Mouse (Mus musculus) megakaryocyte, embryonic 14.5 days (primary cell): ENCODE results near the gene Eci1. TPM values are rescaled to one million over a fixed set of nuclear protein-coding genes. Genes with fewer than 3 reads are reported as not detected.
"Not testable (repeated sequence)": the region's sequence is repeated elsewhere in the genome, so short reads cannot be mapped to it uniquely, and the experiment has no call there.

Experiments
- H3K27me3 ChIP-seq: replicated peaks from 2 replicates; pipeline ENCODE3; 2012; ENCODE audit warnings: inconsistent platforms
- H3K36me3 ChIP-seq: replicated peaks from 2 replicates; pipeline ENCODE3; 2012; ENCODE audit warnings: low read length, inconsistent platforms, mixed read lengths
- H3K4me1 ChIP-seq: 2 replicates; pipeline ENCODE4 v1.6.1; 2012; ENCODE audit warnings: inconsistent platforms
- H3K4me3 ChIP-seq: replicated peaks from 2 replicates; pipeline ENCODE3; 2012; ENCODE audit warnings: moderate library complexity, mild to moderate bottlenecking, inconsistent platforms
- H3K9me3 ChIP-seq: 2 replicates; pipeline ENCODE4 v1.6.1; 2012; ENCODE audit warnings: inconsistent platforms
- FLI1 ChIP-seq: IDR thresholded peaks from 2 replicates; pipeline ENCODE4 v1.6.1; 2012; ENCODE audit warnings: low read length, inconsistent platforms, mixed read lengths
- GATA1 ChIP-seq: IDR thresholded peaks from 3 replicates; pipeline ENCODE4 v1.6.1; 2012; ENCODE audit warnings: mixed read lengths, low read length, inconsistent platforms, borderline replicate concordance
- polyA plus RNA-seq: library from polyadenylated mRNA; stranded (reverse); fragments of >175 nt; gene quantifications from 2 replicates; pipeline ENCODE4 v1.2.3, GENCODE M21; 2012; ENCODE audit warnings: low replicate concordance; ENCODE audit not compliant: insufficient read depth

Eci1 gene
- polyA plus RNA-seq, 1 experiment, result 67.7 TPM

GRCm38 (mm10) chr17:24453372-24453771 is 26.9 kb downstream of the Eci1 start:
- H3K27me3 ChIP-seq, result no peaks in the 10 kb centered on the region
- H3K9me3 ChIP-seq, result no peaks in the 10 kb centered on the region
- TF ChIP-seq GATA1 (no peak), FLI1 (no peak)
- no peak overlapping the region for H3K4me3 ChIP-seq
- peaks cover 37% of the 10 kb centered on the region for H3K36me3 ChIP-seq
- H3K4me1 ChIP-seq, result peaks cover 51% of the 10 kb centered on the region

- peaks cover 44% of the 10 kb centered on the region for H3K4me1 ChIP-seq
- H3K9me3 ChIP-seq, result no peaks in the 10 kb centered on the region
- peak overlapping the region; percentile 96 for H3K4me3 ChIP-seq
- no peaks in the 10 kb centered on the region for H3K27me3 ChIP-seq
- no peak for TF ChIP-seq FLI1
- no peak for TF ChIP-seq GATA1
- H3K36me3 ChIP-seq, result peaks cover 31% of the 10 kb centered on the region
These were observed 27.8 kb downstream of the Eci1 start for GRCm38 (mm10) chr17:24454218-24454755.

GRCm38 (mm10) chr17:24454756-24455522 is 28.5 kb downstream of the Eci1 start:
- Histone ChIP-seq H3K4me3 (peak overlapping the region; percentile 96), H3K27me3 (no peaks in the 10 kb centered on the region), H3K9me3 (no peaks in the 10 kb centered on the region), H3K4me1 (peaks cover 44% of the 10 kb centered on the region), H3K36me3 (peaks cover 24% of the 10 kb centered on the region)
- TF ChIP-seq FLI1 (no peak), GATA1 (no peak)

GRCm38 (mm10) chr17:24455523-24456206 is 29.2 kb downstream of the Eci1 start:
- Histone ChIP-seq H3K4me3 (peak overlapping the region; percentile 96), H3K36me3 (peaks cover 17% of the 10 kb centered on the region)
- not testable (repeated sequence) for H3K27me3 ChIP-seq

GRCm38 (mm10) chr17:24461580-24461979 is 35.1 kb downstream of the Eci1 start:
- TF ChIP-seq GATA1 (no peak), FLI1 (no peak)
- no peaks in the 10 kb centered on the region for H3K9me3 ChIP-seq
- H3K36me3 ChIP-seq, result peaks cover 28% of the 10 kb centered on the region
- peaks cover 23% of the 10 kb centered on the region for H3K4me1 ChIP-seq
- no peaks in the 10 kb centered on the region for H3K27me3 ChIP-seq
- no peak overlapping the region for H3K4me3 ChIP-seq

More at GRCm38 (mm10) chr17:24455523-24456206, 29.2 kb downstream of the Eci1 start:
- H3K4me1 ChIP-seq, result peaks cover 43% of the 10 kb centered on the region
- H3K9me3 ChIP-seq, result not testable (repeated sequence)

GRCm38 (mm10) chr17:24462932-24463331 is 36.5 kb downstream of the Eci1 start:
- Histone ChIP-seq H3K4me1 (peaks cover 23% of the 10 kb centered on the region), H3K27me3 (no peaks in the 10 kb centered on the region), H3K4me3 (no peak overlapping the region), H3K36me3 (peaks cover 34% of the 10 kb centered on the region), H3K9me3 (no peaks in the 10 kb centered on the region)
- TF ChIP-seq GATA1, result no peak
- no peak for TF ChIP-seq FLI1

GRCm38 (mm10) chr17:24463374-24464133 is 37.1 kb downstream of the Eci1 start:
- Histone ChIP-seq H3K27me3 (no peaks in the 10 kb centered on the region), H3K4me3 (no peak overlapping the region), H3K9me3 (no peaks in the 10 kb centered on the region), H3K4me1 (peaks cover 23% of the 10 kb centered on the region), H3K36me3 (peaks cover 38% of the 10 kb centered on the region)
- TF ChIP-seq GATA1 (no peak), FLI1 (no peak)

- Histone ChIP-seq H3K27me3 (no peaks in the 10 kb centered on the region), H3K9me3 (no peaks in the 10 kb centered on the region), H3K4me3 (no peak overlapping the region), H3K4me1 (peaks cover 46% of the 10 kb centered on the region), H3K36me3 (peaks cover 52% of the 10 kb centered on the region)
- TF ChIP-seq GATA1 (no peak), FLI1 (no peak)
These were observed 42.3 kb downstream of the Eci1 start for GRCm38 (mm10) chr17:24468636-24469246.

GRCm38 (mm10) chr17:24469336-24469909 is 43.0 kb downstream of the Eci1 start:
- Histone ChIP-seq H3K27me3 (no peaks in the 10 kb centered on the region), H3K4me1 (peaks cover 48% of the 10 kb centered on the region), H3K36me3 (peaks cover 57% of the 10 kb centered on the region), H3K4me3 (peak overlapping the region; percentile 93), H3K9me3 (no peaks in the 10 kb centered on the region)
- no peak for TF ChIP-seq GATA1
- TF ChIP-seq FLI1, result no peak
